Mouse (Mus musculus): ENCODE measurements at regions not wholly inside any gene's neighbourhood (a gene's known extent, or its start where the extent isn't known, plus 50 kb on each side); places are given as distances from the start of the nearest gene placed in this dataset.
A peak's percentile ranks its signal among the peaks of the same experiment; 100 is the strongest.

DNA sequence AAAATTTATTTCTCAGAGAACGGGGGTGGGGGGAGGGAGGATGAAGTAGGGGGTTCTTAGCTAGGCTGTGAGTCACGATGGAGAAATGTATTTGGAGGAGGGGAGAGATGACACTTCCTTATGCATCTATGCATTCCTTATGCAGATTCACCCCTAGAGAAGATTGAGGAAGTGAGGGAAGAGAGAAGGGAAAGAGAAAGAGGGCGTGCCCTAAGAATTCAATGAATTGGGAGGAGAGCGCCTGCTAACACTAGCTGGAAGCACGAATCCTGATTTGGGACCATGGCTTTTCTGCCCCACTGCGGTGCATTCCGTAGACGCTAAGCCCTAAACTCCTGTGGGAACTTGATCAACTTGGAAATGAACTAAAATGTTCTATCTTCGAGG is 56.1 kb downstream of the Foxi3 start:
- no peak for DNase-seq (ENCODE audit: low read depth, low spot score)

DNA sequence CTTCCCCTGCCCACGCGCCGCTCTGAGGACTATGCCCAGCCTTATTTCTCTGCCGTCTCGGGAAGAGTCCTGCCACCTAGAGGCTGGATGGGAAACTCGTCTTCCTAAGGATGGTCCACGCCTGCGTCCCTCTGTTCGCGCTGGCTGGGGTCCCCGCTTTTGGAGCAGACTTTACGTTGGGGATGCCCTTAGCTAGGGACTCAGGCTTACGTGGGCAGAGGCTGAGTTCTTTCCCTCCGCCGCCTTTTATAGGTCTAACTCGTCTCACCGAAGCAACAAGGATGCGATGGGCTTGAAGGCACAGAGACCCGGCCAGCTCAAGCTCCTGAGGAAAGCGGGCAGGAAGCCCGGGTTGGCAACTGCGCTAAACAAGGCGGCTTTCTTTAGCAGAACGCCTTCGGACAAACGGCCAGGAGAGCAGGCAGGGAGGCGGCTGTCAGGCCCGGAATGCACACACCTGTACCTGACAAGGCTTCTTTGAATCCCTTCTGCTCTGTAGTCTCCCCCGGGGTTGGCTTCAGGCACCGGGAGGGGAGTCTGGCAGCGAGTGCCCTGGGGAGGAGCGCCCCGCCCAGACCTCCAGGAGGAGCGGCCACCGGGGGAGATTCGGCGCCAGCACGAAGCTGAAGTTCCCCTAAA is 56.6 kb downstream of the Foxi3 start:
- DNase-seq (ENCODE audit: low read depth, low spot score): peak; percentile 75

DNA sequence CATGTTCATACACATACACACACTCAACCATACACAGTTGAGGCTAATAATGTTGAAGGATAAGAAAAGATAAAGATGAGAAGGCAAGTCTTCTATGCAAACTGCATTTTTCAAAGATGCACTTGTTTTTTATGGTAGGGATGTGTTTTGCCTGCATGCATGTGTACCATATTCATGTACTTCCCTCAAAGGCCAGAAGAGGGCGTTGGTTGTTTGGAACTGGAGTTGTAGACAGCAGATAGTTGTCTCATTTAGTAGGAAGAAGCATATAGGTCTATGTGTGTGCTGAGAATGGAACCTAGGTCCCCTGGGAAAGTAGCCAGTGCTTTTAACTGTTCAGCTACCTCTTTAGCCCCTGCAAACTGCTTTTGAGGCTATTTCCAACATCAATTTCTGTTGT is 60.1 kb downstream of the Foxi3 start:
- DNase-seq (ENCODE audit: low read depth, low spot score): no peak

DNA sequence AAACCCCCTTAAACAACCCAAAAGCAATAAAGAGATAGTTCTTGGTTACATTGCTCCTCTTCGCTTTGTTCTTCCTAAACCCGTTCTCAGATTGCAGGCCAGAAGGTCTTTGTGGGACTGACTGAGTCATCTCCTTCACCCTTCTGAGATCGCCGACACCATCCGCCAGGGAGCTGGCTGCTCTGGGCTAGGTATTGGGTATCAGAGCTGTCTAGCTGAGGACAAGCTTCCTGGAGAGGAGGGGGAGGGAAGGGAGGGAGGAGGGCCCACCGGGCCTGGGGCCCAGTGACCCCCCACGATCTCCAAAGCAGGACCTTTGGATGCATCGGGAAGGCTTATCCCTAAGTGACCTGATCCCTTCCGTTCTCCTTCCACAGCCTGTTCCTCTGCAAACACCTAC is 65.0 kb downstream of the Foxi3 start:
- DNase-seq (ENCODE audit: low read depth, low spot score): no peak

DNA sequence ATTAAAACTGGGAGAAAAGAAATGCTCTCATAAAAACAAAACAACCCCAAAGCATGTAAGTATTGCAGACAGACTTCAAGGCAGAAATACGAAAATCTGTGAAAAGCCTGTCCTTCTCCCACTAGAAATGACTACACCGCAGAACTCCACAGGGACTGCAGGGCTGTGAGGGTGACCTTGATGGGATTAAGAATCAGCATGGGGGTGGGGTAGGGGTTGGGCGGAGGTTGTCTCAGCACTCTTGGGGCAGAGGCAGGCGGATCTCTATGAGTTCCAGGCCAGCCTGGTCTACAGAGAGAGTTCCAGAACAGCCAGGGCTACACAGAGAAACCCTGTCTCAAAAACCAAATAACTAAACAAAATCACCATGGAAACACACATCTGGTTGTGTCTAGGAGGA is 69.1 kb downstream of the Foxi3 start:
- DNase-seq (ENCODE audit: low read depth, low spot score): no peak

GRCm38 (mm10) chr6:71029663-71030062 is 73.3 kb downstream of the Foxi3 start:
- DNase-seq (ENCODE audit: low read depth, low spot score): no peak

DNA sequence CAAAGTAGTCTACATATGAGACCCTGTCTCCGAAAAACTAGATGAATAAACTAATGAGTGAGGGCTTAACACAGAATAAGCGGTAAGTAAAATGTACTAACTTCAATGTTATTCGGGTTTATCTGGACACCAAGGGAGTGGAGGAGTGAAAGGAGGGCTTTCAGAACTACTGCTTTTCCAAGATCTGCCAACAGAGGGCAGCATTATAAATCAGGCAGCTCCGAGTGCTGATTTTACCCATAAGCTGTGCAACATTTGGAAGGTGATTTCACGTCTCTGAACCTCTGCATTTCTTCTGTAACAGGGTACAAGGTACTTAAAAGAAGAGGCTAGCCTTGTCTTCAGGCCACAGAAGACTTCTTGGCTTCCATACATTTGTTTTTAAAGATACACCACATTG is 74.2 kb downstream of the Foxi3 start:
- no peak for DNase-seq (ENCODE audit: low read depth, low spot score)

DNA sequence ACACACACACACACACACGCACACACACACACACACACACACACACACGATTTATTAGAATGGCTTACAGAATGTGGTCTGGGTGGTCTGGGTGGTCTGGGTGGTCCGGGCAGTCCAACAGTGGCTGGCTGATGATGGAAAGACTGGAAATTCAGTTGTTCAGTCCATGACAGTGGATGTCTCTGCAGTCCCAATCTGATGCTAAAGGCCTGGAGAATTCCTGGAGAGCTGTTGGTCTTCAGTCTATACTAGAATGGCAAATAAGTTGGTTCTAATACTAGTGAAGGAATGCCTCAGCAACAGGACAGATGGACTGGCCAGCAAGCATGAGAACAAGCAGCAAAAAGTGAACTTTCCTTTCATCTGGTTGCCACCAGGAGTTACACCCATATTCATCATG is 87.9 kb downstream of the Foxi3 start:
- no peak for DNase-seq (ENCODE audit: low read depth, low spot score)

DNA sequence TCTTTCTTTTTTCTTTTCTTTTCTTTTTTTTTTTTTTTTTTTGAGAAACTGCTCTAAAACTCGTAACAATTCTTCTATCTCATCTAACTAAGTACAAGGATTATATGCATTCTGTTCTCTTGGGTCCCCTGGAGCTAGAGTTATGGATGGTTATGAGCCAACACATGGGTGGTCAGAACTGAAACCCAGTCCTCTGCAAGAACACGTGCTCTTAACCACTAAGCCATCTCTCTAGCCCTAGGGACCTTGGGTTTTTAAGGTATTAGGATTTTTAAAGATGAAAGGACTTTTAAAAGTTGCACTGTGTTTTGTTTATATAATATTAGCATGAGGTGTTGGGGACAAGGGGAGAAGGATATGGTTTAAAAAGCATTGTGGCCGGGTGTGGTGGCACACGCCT is 88.9 kb downstream of the Foxi3 start:
- no peak for DNase-seq (ENCODE audit: low read depth, low spot score)

- DNase-seq (ENCODE audit: low read depth, low spot score): no peak
Measured at GRCm38 (mm10) chr6:71048199-71049094, 92.1 kb downstream of the Foxi3 start.

DNA sequence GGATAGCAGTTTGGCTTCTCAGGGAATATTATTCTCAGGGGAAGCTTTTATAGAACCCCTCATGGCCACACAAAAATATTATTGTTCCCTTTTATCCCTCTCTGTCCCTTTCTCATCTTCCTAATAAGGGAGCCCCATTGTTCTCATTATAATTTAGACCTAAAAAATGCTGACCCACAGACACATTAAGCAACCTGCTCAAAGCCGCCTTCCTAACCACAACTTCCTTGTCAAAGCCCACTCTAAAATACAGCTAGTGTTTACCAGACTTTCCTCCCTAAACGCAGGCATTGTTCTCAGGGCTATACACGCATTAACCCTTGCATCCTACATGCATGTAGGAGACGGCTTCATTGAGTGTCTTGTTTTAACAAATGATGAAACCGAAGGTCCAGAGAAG is 93.9 kb downstream of the Foxi3 start:
- no peak for DNase-seq (ENCODE audit: low read depth, low spot score)

DNA sequence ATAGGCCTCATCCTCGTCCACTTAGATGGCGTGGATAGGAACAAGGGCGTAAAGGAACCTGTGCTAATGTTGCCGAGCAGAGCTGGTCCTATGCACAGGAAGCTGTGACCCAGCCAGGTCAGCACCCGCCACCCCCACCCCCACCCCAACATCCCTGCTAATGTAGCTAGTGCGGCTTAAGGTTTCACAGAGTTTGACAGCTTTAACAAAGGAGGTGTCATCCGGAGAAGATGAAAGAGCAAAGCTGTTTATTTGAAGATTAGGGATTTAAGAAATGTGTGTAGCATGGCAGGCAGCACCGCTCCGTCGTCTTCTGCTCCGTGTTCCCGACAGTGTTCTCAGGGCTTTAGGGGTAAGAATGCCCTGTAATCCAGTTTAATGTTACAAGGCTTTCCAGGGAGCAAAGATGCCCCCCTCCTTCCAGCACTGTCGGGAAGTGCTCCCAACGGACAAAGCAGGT is 93.5 kb downstream of the Thnsl2 start:
- DNase-seq (ENCODE audit: low read depth, low spot score): no peak

- no peak for DNase-seq (ENCODE audit: low read depth, low spot score)
Measured at GRCm38 (mm10) chr6:71057209-71057858, 86.9 kb downstream of the Thnsl2 start.

- no peak for DNase-seq (ENCODE audit: low read depth, low spot score)
Measured at GRCm38 (mm10) chr6:71060116-71060515, 84.1 kb downstream of the Thnsl2 start.

GRCm38 (mm10) chr6:71062980-71063379 is 81.3 kb downstream of the Thnsl2 start:
- no peak for DNase-seq (ENCODE audit: low read depth, low spot score)

GRCm38 (mm10) chr6:71065428-71065827 is 78.8 kb downstream of the Thnsl2 start:
- DNase-seq (ENCODE audit: low read depth, low spot score): no peak

- DNase-seq (ENCODE audit: low read depth, low spot score): no peak
Measured at GRCm38 (mm10) chr6:71069229-71069628, 75.0 kb downstream of the Thnsl2 start.

- no peak for DNase-seq (ENCODE audit: low read depth, low spot score)
Measured at GRCm38 (mm10) chr6:71074789-71075191, 69.4 kb downstream of the Thnsl2 start.

Data from brain, embryonic 18.5 days (tissue).